Mouse (Mus musculus) spleen, embryonic (tissue): Measurements from ENCODE around the gene Dhx57.
"Not testable (repeated sequence)": the region's sequence is repeated elsewhere in the genome, so short reads cannot be mapped to it uniquely, and the experiment has no call there.

Experiments
- CTCF ChIA-PET: fragments of 350-600 bp; sonication (Branson Sonifier 250); formaldehyde crosslinking; loops from one replicate; lab custom pipeline; 2022; lab: Charles Lee

The Dhx57 gene

DNA sequence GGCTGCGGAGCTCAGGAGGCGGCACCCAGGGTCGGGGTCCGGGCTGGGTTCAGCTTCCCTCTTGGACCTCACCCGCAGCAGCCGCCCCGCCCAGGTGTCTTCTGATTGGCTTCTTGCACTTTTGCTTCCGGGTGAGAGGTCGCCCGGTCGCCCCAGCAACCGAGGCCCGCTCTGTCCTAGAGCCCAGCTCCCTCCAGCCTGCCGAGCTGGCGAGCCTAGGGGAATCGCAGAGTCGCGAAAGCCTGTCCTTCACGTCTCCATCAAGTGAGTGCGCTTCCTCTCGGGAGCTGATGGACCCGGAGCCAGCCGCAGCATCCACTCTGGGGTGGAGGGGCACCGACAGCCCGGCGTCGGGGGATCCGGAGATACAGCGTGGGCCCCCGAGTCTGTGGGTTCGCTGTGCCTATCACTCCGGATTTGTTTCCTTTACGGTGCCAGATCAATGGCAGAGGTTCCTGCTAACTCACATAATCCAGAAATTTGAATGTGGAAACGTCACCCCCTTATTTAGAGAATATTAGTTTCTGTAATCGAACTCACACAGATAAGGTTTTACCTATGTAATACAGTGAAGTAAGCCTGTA lies at the start of gene Dhx57, which contains the start of gene Morn2:
Gene Dhx57, minus strand, starts transcription at position 403 of the 584 bp plus-strand sequence.
Gene Morn2, plus strand, starts transcription at position 130 of the 584 bp plus-strand sequence.
- CTCF ChIA-PET = interaction anchor here (0.6 kb wide), 1 partner anchor 82 kb away, joined by 3 read pairs; no protein-coding TSS in a partner anchor

DNA sequence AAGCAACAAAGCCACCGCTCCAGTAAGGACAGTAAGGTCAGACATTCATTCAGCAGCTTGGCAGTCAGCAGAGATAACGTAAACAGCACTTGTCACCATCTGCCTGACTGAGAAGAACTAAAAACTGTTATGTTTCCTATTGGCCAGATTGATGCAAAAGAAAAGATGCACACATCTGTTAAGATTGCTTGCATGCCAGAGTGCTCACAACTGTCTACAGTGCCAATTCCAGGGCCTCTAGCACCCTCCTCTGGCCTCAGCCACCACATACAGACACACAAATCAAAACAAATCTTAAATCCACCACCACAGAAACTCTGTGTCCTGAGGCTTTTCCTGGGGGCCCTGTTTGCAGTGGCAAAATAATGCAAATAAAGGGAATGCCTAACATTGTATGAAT lies 42.1 kb upstream of the Dhx57 start:
- CTCF ChIA-PET = no interaction called here

DNA sequence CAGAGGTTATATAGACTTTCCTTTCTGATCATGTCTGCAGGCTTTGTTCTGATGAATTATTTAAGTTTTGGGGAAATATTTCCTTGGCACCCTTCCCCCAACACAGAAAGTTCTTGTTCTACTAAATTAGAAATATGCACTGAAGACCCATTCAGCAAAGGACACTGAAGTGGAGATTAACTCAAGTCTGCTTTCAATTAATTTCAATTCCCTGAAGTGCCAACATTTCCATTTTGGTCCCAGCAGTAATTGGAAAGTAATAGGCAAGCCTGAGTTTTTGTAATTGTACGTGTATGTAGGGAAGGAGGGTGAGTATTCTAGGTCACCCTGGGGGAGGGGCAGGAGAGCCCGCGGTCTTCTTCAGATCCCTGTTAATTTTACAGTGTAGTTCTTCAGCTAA lies 36.2 kb upstream of the Dhx57 start:
- CTCF ChIA-PET = no interaction called here

DNA sequence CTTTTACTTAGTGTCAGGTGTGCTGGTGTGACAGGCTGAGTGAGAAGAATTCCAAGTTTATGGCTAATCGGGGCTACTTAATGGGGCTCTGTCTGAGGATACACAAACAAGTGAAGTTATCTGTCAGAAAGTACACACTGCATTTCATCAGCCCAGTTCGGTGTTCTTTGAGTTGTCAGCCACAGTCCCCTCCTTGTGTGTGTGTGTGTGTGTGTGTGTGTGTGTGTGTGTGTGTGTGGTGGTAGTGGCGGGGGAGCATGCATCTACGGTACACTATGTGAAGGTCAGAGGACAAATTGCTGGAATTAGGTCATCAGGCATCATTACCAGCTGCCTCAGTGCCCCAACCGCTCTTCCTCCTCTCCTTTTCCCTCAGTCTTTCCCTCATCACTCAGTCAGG lies 35.2 kb upstream of the Dhx57 start:
- CTCF ChIA-PET = no interaction called here

DNA sequence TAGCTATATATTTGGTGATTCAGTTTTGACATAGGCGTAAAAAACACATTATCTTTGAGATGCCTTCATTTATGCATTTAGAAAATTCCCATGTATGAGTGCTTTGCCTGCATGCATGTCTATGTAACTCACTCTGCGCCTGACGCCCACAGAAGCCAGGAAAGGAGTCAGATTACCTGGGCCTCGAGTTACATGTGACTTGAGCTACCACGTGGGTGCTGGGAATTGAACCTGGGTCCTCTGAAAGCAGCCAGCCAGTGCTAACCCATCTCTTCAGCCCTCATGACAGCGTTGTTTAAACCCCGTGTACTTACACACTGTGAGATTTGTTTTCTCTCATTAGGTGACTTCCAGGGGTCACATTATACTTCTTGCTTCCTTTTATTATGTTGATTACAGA lies 34.2 kb upstream of the Dhx57 start:
- CTCF ChIA-PET = no interaction called here

DNA sequence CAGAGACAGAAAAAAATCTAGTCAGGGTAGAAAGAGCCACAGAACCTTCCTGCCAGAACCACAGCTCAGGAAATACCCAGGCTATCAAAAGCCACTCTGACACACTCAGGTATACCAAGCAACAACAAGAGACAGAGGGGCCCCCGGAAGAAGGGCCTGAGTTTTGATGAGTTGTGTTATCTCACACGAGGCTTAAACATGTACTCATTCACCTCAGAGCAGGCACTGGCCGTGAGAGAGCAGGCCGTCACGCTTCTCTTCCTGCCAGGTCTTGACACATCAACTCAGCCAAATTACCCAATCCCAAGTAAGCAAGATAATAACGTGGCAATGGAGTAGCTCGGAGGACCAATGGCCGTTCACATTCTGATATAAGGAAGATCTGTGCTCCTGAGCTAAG lies 33.4 kb upstream of the Dhx57 start:
- CTCF ChIA-PET = no interaction called here

DNA sequence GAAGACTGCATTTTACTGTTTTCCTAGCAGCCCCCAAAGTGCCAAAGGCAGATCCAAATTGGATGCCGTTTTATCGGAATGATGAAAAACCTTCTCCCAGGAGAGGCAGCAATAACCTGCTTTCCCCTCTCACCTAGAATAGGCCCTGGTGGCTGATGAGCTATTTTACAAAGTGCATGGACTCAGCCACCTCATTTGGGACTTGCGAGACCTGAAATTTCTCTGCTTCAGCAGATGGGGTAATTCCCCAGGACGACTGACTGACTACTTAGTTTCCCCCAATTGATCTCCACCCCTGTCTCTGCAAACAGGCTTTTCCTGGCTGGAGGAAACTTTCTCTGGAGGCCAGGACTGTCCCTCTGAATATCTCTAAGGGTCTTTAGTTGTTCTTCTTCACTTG lies 32.7 kb upstream of the Dhx57 start:
- CTCF ChIA-PET = no interaction called here

DNA sequence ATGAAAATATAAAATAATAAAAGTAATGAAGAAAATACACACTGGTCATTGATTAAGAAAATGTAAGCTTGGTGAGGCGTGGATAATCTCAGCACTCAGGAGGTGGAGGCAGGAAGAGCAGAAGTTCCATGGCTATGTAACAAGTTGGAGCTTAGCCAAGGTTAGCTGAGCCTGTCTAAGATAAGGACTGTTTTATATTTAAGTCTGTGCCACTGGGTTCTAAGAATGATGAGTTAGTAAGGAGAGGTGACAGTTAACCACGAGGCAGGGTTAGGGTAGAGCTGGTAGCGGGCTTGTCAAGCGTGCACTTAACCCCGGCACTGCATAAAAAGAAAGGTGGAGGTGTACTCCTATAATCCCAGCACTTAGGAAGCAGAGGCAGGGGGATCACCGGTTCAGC lies 32.0 kb upstream of the Dhx57 start:
- CTCF ChIA-PET = no interaction called here

DNA sequence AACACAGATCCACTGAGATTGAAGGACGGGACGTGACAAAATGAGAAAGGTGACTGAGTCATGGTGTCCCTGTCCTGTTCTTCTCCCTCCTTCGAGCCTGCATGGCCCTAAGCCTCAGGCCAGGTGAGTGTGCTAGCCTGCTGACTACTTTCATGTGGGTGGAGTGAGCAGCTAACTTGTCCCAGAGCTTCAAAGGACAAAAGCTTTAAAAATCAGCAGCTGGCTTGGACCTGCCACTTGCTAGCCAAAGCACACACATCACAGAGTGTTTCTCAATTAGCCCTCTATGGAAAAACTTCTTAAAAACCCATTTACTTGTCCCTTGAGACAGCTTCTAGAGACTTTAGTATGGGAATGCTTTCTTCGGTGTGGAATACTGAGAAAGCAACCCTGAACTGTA lies 22.1 kb upstream of the Dhx57 start:
- CTCF ChIA-PET = no interaction called here

DNA sequence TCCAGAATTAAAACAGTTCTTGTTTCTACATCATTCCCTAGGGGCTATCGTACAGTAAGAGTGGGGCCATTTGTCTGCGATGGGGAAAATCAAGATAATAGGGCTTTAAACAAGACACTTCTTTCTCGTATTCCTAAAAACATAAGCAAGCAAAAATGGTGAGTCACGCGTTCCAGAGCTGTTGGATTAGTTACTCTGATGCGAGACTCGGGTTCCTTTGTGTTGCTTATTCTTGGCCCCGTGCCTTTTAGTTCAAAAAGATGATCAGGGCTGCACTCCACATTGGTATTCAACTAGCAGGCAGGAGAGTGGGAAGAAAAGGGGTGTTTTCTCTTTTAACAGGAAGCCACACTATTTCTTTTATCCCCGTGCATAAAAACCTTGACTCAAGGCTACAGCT lies 21.5 kb upstream of the Dhx57 start:
- CTCF ChIA-PET = no interaction called here

DNA sequence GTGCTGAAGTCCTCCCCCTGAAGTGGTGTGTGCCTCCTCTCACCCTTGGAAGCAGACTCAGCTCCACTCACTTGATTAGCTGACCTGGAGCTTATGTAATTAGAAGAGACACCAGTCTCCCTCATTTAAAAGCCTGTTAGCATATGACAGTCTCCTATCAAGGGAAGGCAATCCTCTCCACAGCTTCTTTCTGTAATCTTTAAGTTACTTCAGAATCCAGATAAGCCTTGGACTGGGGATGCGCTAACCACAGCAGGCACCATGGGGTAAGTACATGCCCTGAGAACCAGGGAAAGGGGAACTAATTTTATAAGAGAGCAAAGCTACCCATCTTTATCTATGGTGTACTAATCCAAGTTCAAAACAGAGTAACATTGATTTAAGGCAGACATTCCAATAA lies 17.0 kb upstream of the Dhx57 start, which contains the start of gene Arhgef33:
Gene Arhgef33, plus strand, starts transcription at position 157 of the 400 bp plus-strand sequence.
- CTCF ChIA-PET = no interaction called here

DNA sequence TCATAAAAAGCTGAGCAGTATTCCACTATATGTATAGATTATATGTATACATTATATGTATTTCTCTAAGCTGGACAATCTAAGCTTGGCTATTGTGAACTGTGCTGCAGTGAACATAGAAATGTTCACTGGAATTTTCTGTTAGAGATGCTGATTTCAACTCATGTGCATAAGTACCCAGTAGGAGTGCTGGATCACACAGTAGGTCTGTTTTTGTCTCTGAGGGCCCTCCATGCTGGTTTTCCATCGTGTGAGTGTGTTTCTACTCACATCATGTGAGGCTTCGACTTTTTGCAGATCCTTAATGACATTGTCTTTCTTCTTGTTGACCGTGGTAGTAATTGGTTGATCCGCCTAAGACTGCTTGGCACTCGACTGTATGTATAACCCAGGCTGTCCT lies 8.6 kb upstream of the Dhx57 start:
- CTCF ChIA-PET = no interaction called here

DNA sequence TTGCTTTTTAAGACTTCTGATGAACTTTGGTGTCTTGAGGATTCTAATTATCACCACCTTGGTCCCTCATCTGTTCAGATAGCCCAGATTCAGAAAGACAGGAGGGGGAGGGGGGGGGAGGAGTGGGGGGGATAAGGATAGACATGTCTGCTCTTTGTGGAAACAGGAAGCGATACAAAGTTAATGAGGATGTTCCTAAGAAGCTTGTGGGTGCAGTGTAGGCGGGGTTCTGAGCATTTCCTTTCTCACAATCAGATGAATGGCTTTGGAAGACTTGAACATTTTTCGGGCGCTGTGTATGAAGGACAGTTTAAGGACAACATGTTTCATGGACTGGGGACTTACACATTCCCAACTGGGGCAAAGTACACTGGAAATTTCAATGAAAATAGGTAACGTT lies 5.0 kb upstream of the Dhx57 start:
- CTCF ChIA-PET = no interaction called here

DNA sequence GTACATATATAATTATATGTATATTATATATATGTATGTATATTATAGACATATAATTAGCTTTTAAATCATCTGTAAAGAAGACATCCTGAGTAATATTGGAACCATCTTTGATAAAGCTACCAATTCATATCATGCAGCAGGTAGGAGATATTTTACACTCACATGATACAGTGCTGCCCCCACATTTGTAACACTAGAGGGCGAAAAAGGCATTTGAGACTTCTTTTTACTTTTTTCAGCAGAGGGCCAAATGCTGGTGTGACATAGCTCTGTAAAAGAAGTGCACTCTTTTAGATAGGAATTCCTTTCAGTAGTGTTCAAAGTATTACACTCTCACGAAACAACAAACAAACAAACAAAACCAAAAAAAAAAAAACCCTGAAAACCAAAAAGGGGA lies 872 bp upstream of the Dhx57 start:
- CTCF ChIA-PET = interaction anchor here (0.7 kb wide), 2 partner anchors 100 to 414 kb away, joined by 3 to 16 read pairs; no protein-coding TSS in a partner anchor

DNA sequence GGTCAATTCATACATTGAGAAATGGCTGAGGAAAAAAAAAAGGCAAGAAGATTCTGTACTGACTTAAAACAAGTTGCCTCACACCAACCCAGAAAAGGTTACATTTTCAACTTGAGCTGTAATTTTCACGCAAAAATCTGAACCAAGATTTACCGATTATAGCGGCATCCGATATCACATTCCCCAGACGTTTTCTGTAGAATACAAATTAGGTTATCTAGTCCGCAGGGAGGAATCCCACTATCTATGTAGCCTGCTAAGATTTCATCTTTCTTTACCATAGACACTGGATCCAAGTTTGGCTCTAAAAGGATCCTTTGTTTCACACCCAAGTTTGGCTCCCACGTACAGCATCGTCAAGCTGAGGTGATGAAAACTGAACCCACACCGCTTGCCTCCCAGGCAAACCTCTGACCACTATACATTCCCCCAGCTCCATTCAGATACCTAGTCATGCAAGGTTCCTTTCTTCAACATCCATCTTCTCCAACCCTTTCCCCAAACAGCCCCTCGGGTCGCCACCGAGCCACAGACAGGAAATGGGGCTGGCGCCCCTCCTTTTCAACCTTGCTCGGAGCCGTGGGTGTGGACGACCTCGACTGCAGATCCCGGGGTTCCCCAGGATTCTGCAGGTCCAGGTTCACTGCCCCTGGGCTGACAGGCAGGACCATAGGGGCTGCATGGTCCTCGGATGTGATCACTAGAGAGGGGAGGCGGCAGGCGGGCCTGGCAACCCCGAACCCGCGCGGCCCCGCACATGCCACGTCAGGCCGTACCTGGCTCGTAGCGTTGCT lies 799 bp downstream of the Dhx57 start:
- CTCF ChIA-PET = interaction anchor here (0.6 to 0.7 kb wide), 2 partner anchors 120 to 297 kb away, joined by 4 to 5 read pairs; no protein-coding TSS in a partner anchor

DNA sequence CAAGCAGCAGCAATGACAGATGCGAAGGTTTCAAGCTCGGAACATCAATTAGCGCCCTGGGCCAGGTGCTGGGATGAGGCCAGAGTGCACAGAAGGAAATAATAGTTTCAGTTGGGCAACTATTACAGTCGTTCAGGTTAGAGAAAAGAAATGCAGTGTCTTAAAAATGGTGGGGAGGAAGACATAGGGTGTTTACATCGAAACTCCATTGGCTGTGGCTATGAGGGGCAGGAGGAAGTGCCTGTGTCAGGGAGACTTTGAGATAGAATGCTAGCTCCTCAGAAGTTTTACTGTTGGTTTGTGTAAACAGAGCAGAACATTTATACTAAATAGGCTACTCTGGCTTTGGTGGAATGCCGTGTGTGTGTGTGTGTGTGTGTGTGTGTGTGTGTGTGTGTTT lies 2.3 kb downstream of the Dhx57 start:
- CTCF ChIA-PET = no interaction called here

DNA sequence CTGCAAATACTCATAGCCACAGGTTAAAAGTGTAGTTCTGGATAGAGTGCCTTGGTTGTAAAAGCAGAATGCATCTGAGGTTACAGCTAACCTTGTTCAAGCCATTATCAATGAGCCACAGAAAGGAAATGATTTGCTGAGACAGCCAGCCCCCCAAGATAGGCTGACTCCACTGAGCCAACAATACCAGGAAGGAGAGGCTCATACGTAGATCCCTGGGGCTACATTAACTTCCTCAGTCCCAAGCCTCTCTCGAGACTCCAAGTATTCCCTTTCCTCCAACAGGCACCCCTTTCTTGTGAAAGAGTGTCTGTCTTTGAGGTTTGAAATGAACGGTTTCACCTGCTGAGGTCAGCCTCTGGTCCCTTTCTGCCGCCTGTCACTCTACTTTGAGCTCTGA lies 5.8 kb downstream of the Dhx57 start:
- CTCF ChIA-PET = interaction anchor here (0.7 kb wide), 1 partner anchor 15 kb away, joined by 5 read pairs; no protein-coding TSS in a partner anchor

DNA sequence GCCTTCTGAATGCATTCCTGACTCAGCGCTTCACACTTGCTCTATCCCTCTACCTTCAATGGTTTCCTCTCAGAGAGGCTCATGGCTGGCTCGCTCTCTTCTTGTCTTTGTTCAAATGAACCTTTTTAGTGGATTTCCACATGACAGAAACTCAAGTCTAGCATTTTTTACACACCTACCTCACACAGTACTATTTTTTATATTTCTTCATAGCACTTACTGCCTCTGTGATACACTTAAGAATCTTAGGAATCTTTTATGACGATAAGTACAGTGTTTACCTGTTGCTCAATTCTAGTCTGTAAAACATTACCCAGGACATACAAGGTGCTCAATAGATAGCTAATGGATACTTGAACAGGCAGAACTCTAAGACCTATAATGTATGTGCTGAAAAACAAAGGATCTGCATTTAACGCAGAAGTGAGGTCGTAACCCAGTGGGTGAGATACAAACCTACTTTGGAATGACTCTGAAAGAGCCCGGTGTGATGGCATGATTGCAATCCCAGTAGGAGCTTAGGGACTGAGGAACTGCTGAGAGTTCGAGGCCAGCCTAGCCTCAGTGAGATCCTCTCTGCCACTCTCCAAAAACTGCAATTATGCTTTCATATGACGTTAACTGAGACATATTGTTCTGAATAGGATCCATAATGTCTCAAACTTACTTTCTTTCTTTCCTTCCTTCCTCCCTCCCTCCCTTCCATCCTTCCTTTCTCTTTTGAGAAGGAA lies 10.8 kb downstream of the Dhx57 start:
- CTCF ChIA-PET = no interaction called here

DNA sequence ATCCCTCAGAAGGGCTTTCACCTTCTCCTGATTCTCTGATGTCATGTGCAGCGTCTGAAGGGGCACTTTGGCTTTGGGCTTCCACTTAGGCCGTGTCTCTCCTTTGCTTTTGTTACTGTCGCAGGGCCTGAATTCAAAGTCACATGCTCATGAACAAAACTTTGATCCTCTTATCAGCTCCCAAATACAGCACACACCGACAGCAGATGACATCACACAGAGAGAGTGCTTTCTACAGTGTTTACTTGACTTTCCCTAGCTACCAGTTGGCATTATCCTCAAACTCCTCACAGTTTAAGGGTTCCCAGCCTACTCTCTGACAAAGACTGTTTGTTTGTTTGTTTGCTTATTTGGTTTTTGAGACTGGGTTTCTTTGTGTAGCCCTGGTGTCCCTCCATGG lies 12.0 kb downstream of the Dhx57 start:
- CTCF ChIA-PET = no interaction called here

DNA sequence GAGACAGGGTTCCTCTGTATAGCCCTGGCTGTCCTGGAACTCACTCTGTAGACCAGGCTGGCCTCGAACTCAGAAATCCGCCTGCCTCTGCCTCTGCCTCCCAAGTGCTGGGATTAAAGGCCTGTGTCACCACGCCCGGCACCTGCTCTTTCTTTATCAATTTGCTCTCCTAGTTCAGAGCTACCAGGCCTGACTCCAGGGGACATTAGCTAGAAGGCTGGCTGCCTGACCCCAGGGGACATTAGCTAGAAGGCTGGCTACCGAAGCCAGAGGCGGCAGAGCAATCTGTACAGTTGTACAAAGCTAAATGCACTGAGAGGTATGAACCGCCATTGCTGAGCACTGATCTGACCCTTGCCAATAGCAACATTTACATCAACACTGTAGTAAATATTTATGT lies 19.7 kb downstream of the Dhx57 start:
- CTCF ChIA-PET = not testable (repeated sequence)

DNA sequence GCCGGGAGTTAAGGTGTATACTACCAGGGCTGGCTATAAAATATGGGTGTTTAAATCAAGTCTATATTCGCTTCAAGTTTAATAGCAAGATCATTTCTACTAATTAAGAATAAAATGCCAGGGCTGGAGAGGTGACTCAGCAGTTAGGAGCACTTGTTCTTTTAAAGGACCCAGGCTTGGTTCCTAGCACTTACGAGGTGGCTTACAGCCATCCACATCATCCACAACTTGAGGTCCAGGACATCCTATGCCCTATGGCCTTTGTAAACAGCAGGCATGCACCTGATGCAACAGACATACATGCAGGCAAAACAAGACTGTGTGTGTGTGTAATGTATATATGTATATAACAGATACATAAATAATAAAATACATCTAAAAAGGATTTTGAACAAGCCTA lies 22.1 kb downstream of the Dhx57 start:
- CTCF ChIA-PET = no interaction called here

DNA sequence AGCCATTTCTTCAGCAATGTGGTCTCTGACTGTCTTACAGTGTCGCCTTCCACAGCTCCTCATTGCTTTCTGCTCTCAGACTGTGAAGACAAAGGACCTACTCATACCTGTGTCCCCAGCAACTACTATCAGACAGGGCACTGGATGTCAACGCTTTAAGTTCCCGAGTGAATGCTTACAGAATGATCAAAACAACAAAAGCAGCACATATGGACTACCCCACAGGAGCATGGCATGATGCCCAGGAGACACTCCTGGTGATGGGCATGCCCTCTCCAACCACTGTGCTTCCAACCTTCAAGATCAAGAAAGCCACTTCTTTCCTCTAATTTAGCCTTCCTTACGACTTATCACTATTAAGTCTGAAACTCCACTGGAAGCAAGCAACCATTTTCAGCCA lies 23.2 kb downstream of the Dhx57 start:
- CTCF ChIA-PET = no interaction called here
